Mouse (Mus musculus) erythroblast, embryonic 14.5 days (primary cell): Measurements from ENCODE around the gene Lig3.

ENCODE experiments used
- GATA1 ChIP-seq: IDR thresholded peaks from 2 replicates; pipeline ENCODE4 v1.6.1; 2012; ENCODE audit warnings: low read length, inconsistent platforms, mixed read lengths
- TAL1 ChIP-seq: IDR thresholded peaks from 3 replicates; pipeline ENCODE4 v1.6.1; 2012; ENCODE audit warnings: low read length, inconsistent platforms, mixed read lengths

DNA sequence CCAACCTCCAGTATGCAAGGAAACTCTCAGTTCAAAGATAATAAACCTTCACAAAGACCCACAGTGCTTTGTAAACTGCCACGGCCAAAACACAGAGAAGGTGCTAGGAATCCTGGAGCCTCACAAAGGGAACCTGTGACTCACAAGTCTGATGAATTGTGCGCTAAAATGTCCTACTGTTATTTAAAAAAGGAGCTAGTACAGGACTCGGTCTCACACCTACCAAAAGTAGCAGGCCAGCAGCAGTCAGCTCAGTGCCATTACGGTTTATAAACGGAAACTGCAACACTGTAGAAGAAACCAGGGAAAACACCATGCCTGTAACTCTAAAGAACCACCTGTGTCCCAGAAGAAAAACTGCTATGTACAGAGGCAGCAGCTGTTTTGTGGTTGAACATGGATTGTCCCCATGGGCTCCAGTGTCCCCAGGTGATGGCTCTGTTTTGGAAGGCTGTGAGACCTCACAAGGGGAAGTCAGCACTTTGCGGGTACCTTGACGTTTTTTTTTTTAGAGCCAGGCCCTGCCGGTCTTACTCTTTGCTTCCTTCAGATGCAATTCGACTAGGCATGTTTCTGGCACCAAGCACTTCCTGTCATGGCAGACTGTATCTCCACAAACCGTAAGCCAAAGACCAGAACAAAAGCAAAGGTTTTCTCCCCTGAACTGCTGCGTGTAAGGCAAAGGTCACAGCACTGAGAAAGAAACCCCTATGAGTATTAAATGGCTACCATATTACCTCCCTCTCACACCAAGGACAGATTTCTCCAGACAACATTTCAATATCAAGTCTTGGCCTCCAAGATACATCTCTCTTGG, 54.9 kb downstream of the Lig3 start:
- TF ChIP-seq GATA1 (no peak), TAL1 (no peak)
